In the genomic region with DNA sequence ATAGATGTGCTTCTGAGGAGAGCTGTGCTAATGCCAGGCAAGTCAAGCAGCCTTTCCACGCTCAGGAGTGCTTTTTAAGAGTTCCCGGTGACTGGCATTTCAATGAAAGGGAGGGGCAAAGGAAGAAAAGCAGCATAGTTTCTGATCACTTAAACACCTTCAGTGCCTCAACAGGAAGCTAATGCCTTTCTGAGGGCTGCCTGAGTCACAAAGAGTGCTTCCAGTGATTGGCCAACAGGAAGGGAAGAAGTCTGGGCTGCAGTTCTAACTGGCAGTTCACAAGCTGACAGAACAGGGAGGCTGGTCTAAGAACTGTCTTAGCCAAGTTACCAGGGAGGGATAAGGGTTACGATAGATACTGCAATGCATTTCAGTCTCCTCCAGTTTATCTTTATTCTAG, we compare ENCODE assay signal across 16 mouse cellular contexts.
"Had no signal": no experiment of that assay in that cellular context is flagged by ENCODE, and none has a peak within 500 bp of the region (broad histone marks: within the 10 kb centered on the region; RNA-seq: fewer than 3 reads in every experiment).

No protein-coding gene starts in this region.

- H3K4me3 ChIP-seq: left cerebral cortex, adult 2 months; limb, embryonic 12.5 days; liver, embryonic 13.5 days; midbrain, embryonic 10.5 days; myocyte; neural tube, embryonic 12.5 days had no signal

- H3K36me3 ChIP-seq: limb, embryonic 12.5 days; liver, embryonic 13.5 days; midbrain, embryonic 10.5 days; neural tube, embryonic 12.5 days had no signal

- ATAC-seq: intestine, postnatal 0 days; liver, postnatal 0 days had no signal

- H3K27ac ChIP-seq: left cerebral cortex, adult 2 months; limb, embryonic 12.5 days; liver, embryonic 13.5 days; midbrain, embryonic 10.5 days; neural tube, embryonic 12.5 days had no signal

- H3K4me2 ChIP-seq: limb, embryonic 12.5 days; liver, embryonic 13.5 days; neural tube, embryonic 12.5 days had no signal

- H3K27me3 ChIP-seq: limb, embryonic 12.5 days; liver, embryonic 13.5 days; neural tube, embryonic 12.5 days had no signal

- H3K4me1 ChIP-seq: limb, embryonic 12.5 days; liver, embryonic 13.5 days; midbrain, embryonic 10.5 days; neural tube, embryonic 12.5 days had no signal

- H3K9ac ChIP-seq: limb, embryonic 12.5 days; liver, embryonic 13.5 days; liver, postnatal 0 days; neural tube, embryonic 12.5 days had no signal

- H3K9me3 ChIP-seq: limb, embryonic 12.5 days; liver, embryonic 13.5 days; midbrain, embryonic 10.5 days; neural tube, embryonic 12.5 days had no signal

- DNase-seq: kidney, adult 8-10 months; kidney, postnatal 25 days; liver; liver, embryonic 13.5 days; liver, postnatal 0 days; midbrain, embryonic 14.5 days; right cerebral cortex, postnatal 4 days; spleen, adult 18-20 months; thymus, adult 18-20 months; thymus, postnatal 14 days had no signal
